Mouse (Mus musculus): ENCODE results near the gene Wnt2.

- TF ChIP-seq POLR2A (IDR thresholded peaks at IDR 0.05; ENCODE audit: low read depth, low read length) = no peak
- TF ChIP-seq CTCF (IDR thresholded peaks at IDR 0.05; ENCODE audit: extremely low read depth, insufficient read depth, insufficient read length, insufficient replicate concordance) = no peak
Measured at GRCm38 (mm10) chr6:18043172-18043571, 12.8 kb upstream of the Wnt2 start.
